Mouse (Mus musculus) liver, postnatal 0 days (tissue): ENCODE measurements around the gene Pde4b.

Experiments used
- CTCF ChIP-seq: sonication (generic); IDR thresholded peaks from 2 replicates; pipeline ENCODE4 v1.5.1; 2016; ENCODE audit warnings: antibody characterized with exemption, low read depth
- EP300 ChIP-seq: IDR thresholded peaks from 2 replicates; pipeline ENCODE4 v1.6.1; 2016; ENCODE audit warnings: antibody characterized with exemption, low read depth, mild to moderate bottlenecking

DNA sequence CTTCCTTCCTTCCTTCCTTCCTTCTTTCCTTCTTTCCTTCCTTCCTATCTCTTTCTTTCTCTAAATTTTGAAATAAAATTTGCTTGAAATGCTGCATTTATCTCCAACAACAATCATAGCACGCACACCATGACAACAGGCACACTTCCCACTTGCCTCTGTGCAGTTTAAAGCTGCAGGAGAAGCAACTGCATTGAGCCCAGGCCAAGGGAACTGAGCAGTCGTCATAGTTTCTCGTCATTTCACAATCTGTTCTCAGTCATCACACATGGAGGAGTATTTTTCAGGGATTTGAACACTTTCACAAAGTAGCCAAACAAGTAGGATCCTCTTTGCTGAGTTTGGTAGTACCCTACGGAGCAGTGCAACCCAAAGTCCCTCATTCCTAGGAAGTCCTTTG is 188.4 kb downstream of the Pde4b start:
- TF ChIP-seq EP300: no peak
- TF ChIP-seq CTCF: no peak
